Mouse (Mus musculus): ENCODE measurements around the gene Cdc5l. TPM values are rescaled to one million over a fixed set of nuclear protein-coding genes. Genes with fewer than 3 reads are reported as not detected.

The Cdc5l gene
- polyA plus RNA-seq, 1 experiment from 2014 or later = 73.1 TPM

GRCm38 (mm10) chr17:45359443-45359842, 74.1 kb downstream of the Cdc5l start:
- H3K27me3 ChIP-seq = no peaks in the 10 kb centered on the region
- H3K4me1 ChIP-seq (replicated peaks) = peaks cover 17% of the 10 kb centered on the region
- H3K9ac ChIP-seq = no peak overlapping the region
- 28% methylated on average over 5 of the region's 5 CpGs for WGBS
- H3K9me3 ChIP-seq = no peaks in the 10 kb centered on the region
- H3K27ac ChIP-seq (replicated peaks) = no peak overlapping the region
- no peak overlapping the region for H3K4me3 ChIP-seq
- no peaks in the 10 kb centered on the region for H3K36me3 ChIP-seq
- H3K4me2 ChIP-seq = no peak overlapping the region
- no peak for ATAC-seq (ENCODE audit: low read depth)

GRCm38 (mm10) chr17:45356431-45356830, 77.1 kb downstream of the Cdc5l start:
- no peak for ATAC-seq (ENCODE audit: low read depth)
- H3K27ac ChIP-seq (replicated peaks) = no peak overlapping the region
- no peak overlapping the region for H3K9ac ChIP-seq
- no peaks in the 10 kb centered on the region for H3K27me3 ChIP-seq
- 85% methylated on average over 9 of the region's 9 CpGs for WGBS
- H3K4me1 ChIP-seq (replicated peaks) = peaks cover 17% of the 10 kb centered on the region
- H3K36me3 ChIP-seq = no peaks in the 10 kb centered on the region
- H3K4me2 ChIP-seq = no peak overlapping the region
- H3K4me3 ChIP-seq = no peak overlapping the region
- H3K9me3 ChIP-seq = no peaks in the 10 kb centered on the region

- H3K4me3 ChIP-seq = no peak overlapping the region
- H3K9me3 ChIP-seq = 0 out of 2 replicates have a peak, but pooled peaks cover 10% of the 10 kb centered on the region
- H3K27ac ChIP-seq (replicated peaks) = no peak overlapping the region
- H3K4me1 ChIP-seq (replicated peaks) = no peaks in the 10 kb centered on the region
- no peak overlapping the region for H3K9ac ChIP-seq
- 94% methylated on average over 4 of the region's 4 CpGs for WGBS
- no peaks in the 10 kb centered on the region for H3K36me3 ChIP-seq
- no peaks in the 10 kb centered on the region for H3K27me3 ChIP-seq
- ATAC-seq (ENCODE audit: low read depth) = no peak
- no peak overlapping the region for H3K4me2 ChIP-seq
These were observed 85.6 kb downstream of the Cdc5l start for GRCm38 (mm10) chr17:45347951-45348350.

Other genes with a start within 250 kb of the Cdc5l start
- gene Spats1, start 41.7 kb upstream of the Cdc5l start, polyA plus RNA-seq (2015; fragmentation: Nextera tagmentation; extraction: Ambion mirVana) = 0.62 and 1.5 TPM in 2 replicates
- 17.1 and 18.2 TPM in 2 replicates for gene Aars2, start 73.1 kb upstream of the Cdc5l start, polyA plus RNA-seq (2015; fragmentation: Nextera tagmentation; extraction: Ambion mirVana)
- 3.3 and 3.6 TPM in 2 replicates for gene Tcte1, start 89.7 kb upstream of the Cdc5l start, polyA plus RNA-seq (2015; fragmentation: Nextera tagmentation; extraction: Ambion mirVana)
- gene Tmem151b, start 115.9 kb upstream of the Cdc5l start, polyA plus RNA-seq (2015; fragmentation: Nextera tagmentation; extraction: Ambion mirVana) = 19.4 and 22.6 TPM in 2 replicates
- gene Nfkbie, start 122.0 kb upstream of the Cdc5l start, polyA plus RNA-seq (2015; fragmentation: Nextera tagmentation; extraction: Ambion mirVana) = 5.3 and 5.6 TPM in 2 replicates
- 75.0 and 84.2 TPM in 2 replicates for gene Slc35b2, start 130.1 kb upstream of the Cdc5l start, polyA plus RNA-seq (2015; fragmentation: Nextera tagmentation; extraction: Ambion mirVana)
- 1,589 and 1,622 TPM in 2 replicates for gene Hsp90ab1, start 139.5 kb upstream of the Cdc5l start, polyA plus RNA-seq (2015; fragmentation: Nextera tagmentation; extraction: Ambion mirVana)
- 40.1 and 41.6 TPM in 2 replicates for gene Slc29a1, start 165.9 kb upstream of the Cdc5l start, polyA plus RNA-seq (2015; fragmentation: Nextera tagmentation; extraction: Ambion mirVana)
- gene Mymx, start 168.4 kb upstream of the Cdc5l start, polyA plus RNA-seq (2015; fragmentation: Nextera tagmentation; extraction: Ambion mirVana) = 1.6 and 3.6 TPM in 2 replicates
- gene Capn11, start 225.6 kb upstream of the Cdc5l start, polyA plus RNA-seq (2015; fragmentation: Nextera tagmentation; extraction: Ambion mirVana) = 0.22 and 0.85 TPM in 2 replicates

Measured in neural tube, embryonic 13.5 days (tissue).